Mouse (Mus musculus): ENCODE data around the gene Tmco1.
"Not testable (repeated sequence)": the region's sequence is repeated elsewhere in the genome, so short reads cannot be mapped to it uniquely, and the experiment has no call there.

The Tmco1 gene

GRCm38 (mm10) chr1:167337463-167338095 is 29.4 kb downstream of the Tmco1 start:
- DNase-seq (ENCODE audit: low spot score) = peak; percentile 83

GRCm38 (mm10) chr1:167339177-167339781 is 31.1 kb downstream of the Tmco1 start:
- DNase-seq (ENCODE audit: low spot score) = no peak

- DNase-seq (ENCODE audit: low spot score) = no peak
Measured at GRCm38 (mm10) chr1:167340111-167340787, 32.1 kb downstream of the Tmco1 start.

- no peak for DNase-seq (ENCODE audit: low spot score)
Measured at GRCm38 (mm10) chr1:167340910-167341528, 32.8 kb downstream of the Tmco1 start.

- DNase-seq (ENCODE audit: low spot score) = no peak
Measured at GRCm38 (mm10) chr1:167342831-167343230, 34.7 kb downstream of the Tmco1 start.

GRCm38 (mm10) chr1:167345994-167346520 is 37.9 kb downstream of the Tmco1 start:
- not testable (repeated sequence) for DNase-seq (ENCODE audit: low spot score)

GRCm38 (mm10) chr1:167349206-167349605 is 41.0 kb downstream of the Tmco1 start:
- DNase-seq (ENCODE audit: low spot score) = not testable (repeated sequence)

GRCm38 (mm10) chr1:167349815-167350596 is 41.8 kb downstream of the Tmco1 start, which contains the start of gene Aldh9a1:
TSS of gene Aldh9a1 (plus strand) at chr1:167349991.
- peak; percentile 89 for DNase-seq (ENCODE audit: low spot score)

GRCm38 (mm10) chr1:167350597-167351415 is 42.6 kb downstream of the Tmco1 start:
- no peak for DNase-seq (ENCODE audit: low spot score)

GRCm38 (mm10) chr1:167352403-167352802 is 44.2 kb downstream of the Tmco1 start:
- no peak for DNase-seq (ENCODE audit: low spot score)

GRCm38 (mm10) chr1:167357387-167357786 is 49.2 kb downstream of the Tmco1 start:
- DNase-seq (ENCODE audit: low spot score) = no peak

- no peak for DNase-seq (ENCODE audit: low spot score)
Measured at GRCm38 (mm10) chr1:167358731-167359130, 50.6 kb downstream of the Tmco1 start.

GRCm38 (mm10) chr1:167360268-167360667 is 52.1 kb downstream of the Tmco1 start:
- DNase-seq (ENCODE audit: low spot score) = no peak

GRCm38 (mm10) chr1:167362819-167363218 is 54.6 kb downstream of the Tmco1 start:
- DNase-seq (ENCODE audit: low spot score) = no peak

- DNase-seq (ENCODE audit: low spot score) = no peak
Measured at GRCm38 (mm10) chr1:167363322-167363721, 55.1 kb downstream of the Tmco1 start.

GRCm38 (mm10) chr1:167365808-167366207 is 57.6 kb downstream of the Tmco1 start:
- no peak for DNase-seq (ENCODE audit: low spot score)

- no peak for DNase-seq (ENCODE audit: low spot score)
Measured at GRCm38 (mm10) chr1:167366621-167367020, 58.4 kb downstream of the Tmco1 start.

- no peak for DNase-seq (ENCODE audit: low spot score)
Measured at GRCm38 (mm10) chr1:167368018-167368417, 59.8 kb downstream of the Tmco1 start.

- no peak for DNase-seq (ENCODE audit: low spot score)
Measured at GRCm38 (mm10) chr1:167368513-167368912, 60.3 kb downstream of the Tmco1 start.

- DNase-seq (ENCODE audit: low spot score) = peak; percentile 86
Measured at GRCm38 (mm10) chr1:167369905-167370304, 61.7 kb downstream of the Tmco1 start.

GRCm38 (mm10) chr1:167372739-167373138 is 64.6 kb downstream of the Tmco1 start:
- DNase-seq (ENCODE audit: low spot score) = no peak
